Mouse (Mus musculus) cerebellum, postnatal 4 days (tissue): Measurements from ENCODE around the gene Rtn1.

Source experiments
- DNase-seq, 2 experiments: peaks; one replicate each; pipeline ENCODE4 v3.0.0; 2022; ENCODE audit warnings: low spot score in 2 of 2, mixed read lengths in 1 of 2

Rtn1 gene

GRCm38 (mm10) chr12:72279129-72279875 lies 129.6 kb downstream of the Rtn1 start:
- no peak for DNase-seq

DNA sequence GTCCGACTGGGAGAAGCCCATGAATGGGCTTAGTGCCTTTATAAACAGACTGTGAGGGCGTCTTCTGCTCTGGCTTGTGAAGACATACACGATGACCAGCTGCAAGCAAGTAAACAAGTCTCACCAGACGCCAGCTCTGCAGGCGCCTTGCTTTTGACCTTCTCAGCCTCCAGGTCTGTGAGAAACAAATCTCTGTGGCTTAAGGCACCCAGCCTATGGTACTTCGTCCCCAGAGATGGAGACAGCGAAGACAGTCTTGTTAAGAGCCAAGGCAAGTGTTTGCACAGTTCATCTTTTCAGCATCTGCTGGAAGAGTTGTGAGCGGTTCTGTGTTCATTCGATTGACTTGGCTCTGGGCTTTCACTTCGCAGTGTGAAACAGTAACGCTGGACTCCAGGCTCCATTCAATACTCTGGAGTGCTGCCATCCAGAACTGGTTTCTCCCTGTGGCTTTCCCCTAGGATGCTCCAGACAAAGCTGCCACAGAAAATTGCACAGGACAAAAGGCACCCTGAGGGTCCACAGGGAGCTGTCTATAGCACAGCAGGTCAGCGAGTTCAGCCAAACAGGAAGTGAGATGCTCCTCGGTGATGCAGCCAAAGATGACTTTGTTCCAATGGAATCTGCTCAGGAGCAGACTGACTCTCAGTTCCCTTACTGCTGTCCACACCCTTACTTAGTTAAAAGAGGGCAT lies 135.0 kb downstream of the Rtn1 start:
- DNase-seq, result peak in 1 of 2 experiments; percentile 31

- DNase-seq, result no peak
Observed at GRCm38 (mm10) chr12:72267614-72268013, 141.2 kb downstream of the Rtn1 start.

DNA sequence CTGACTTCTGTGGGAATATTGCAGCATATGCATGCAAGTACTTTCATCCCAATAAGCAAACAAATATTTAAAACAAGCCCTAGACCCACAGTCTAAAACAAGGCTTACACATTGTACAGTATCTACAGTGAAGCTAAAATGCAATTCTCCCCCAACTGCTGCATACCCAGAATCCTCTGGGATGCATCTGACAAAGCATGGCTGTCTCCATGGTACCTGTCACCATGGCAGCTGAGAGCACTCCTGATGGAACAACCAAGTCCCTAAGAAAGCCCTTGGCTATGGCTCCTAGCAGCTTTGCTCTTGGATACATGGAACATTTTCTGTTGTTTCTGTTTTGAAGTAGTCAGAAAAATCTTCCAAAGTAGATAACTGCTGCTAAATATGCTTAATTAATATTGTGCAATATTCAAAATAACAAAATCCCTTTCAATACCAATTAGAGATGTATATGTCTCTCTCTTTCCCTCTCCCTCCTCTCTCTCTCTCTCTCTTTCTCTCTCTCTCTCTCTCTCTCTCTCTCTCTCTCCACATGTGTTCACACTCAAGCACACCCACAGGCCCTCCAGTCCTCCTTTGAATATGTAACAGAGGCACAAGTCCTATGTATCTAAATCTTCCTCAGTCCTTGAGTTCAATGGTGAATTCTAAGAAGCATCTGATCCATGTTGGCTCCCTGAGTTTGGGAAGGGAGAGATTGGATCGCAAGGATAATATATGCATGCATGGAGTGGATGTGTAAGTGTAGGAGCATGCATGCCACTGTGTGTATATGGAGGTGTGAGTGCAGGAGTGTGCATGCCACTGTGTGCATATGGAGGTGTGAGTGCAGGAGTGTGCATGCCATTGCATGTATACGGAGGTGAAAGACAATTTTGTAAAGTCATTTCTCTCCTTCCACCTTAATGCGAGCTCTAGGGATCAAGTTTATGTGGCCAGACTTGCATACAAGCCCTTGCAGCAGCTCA lies 143.3 kb downstream of the Rtn1 start:
- peak in 1 of 2 experiments; percentile 49 for DNase-seq

GRCm38 (mm10) chr12:72263213-72264103 lies 145.4 kb downstream of the Rtn1 start:
- DNase-seq, result no peak

- no peak for DNase-seq
Observed at GRCm38 (mm10) chr12:72257000-72257399, 151.9 kb downstream of the Rtn1 start.

DNA sequence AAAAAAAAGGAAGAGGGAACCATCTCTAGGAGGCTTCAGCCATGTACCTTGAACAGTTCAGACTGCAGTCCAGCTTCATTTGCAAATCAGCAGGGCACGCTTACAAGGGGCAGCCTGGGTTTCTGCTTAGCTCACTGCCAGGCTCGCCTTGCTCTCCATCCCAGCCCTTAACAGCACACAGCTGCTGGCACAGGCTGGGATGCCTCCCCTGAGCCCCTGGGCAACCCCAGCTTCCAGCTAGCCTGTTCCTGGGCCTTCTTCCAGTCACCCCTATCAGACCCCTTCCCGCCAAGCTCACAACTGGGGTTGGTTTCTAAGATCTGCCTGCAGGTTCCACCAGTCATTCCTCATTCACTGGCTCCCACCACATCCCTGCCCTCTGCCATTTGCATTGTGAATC lies 155.8 kb downstream of the Rtn1 start:
- no peak for DNase-seq

GRCm38 (mm10) chr12:72251890-72252445 lies 156.9 kb downstream of the Rtn1 start:
- no peak for DNase-seq

DNA sequence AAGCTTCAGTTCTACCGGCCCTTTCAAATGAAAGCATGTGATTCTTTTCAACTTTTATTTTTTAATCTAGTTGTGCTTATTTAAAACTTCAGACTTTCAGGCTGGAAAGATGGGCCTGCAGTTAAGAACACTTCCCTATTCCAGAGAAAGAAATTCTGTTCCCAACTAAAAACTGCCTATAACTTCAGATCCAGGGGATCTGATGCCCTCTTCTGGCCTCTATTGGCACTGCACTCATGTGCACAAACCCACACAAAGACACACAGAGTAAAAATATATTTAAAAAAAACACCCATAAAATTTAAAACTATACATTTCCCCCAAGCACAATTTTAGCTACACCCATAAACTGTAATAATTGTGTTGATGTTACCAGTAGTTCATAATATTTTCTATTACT lies 163.9 kb downstream of the Rtn1 start:
- no peak for DNase-seq

DNA sequence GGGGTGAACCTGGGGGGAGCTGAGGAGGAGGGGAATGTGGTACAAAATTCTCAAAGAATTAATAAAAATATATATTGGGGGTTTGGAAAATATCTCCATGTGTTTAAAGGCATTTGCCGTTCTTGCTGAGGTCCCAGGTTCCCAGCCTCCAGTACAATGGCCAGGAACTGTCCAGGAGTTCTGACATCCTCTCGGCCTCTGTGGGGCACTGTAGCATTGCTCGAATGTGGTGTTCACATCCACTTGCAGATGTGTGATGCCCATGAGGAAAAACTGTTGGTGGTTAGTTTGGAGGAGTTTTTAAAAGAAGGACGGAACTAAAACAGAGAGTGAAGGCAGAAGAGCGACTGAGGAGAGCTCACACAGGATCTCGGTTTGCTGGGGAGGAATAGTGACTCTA lies 166.0 kb downstream of the Rtn1 start:
- no peak for DNase-seq

- no peak for DNase-seq
Observed at GRCm38 (mm10) chr12:72240506-72240905, 168.3 kb downstream of the Rtn1 start.

GRCm38 (mm10) chr12:72239230-72239894 lies 169.5 kb downstream of the Rtn1 start:
- DNase-seq, result no peak

DNA sequence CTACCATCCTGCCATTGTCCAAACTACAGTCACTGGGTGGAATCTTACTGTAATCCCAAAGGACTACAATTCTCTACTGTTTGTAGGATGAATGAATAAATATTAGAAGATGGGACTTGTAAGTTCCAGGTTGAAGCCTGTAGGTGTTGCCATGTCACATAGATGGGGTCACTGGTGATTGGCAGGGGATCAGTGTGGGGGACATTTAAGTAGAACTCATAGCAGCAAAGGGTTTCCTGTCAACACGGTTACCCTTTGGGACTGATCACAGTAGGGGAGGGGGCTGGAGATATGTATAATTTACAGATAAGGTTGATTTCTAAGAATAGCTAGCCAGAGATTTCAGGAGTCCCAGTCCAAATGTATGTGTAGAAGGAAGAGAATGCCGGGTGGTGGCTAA lies 171.6 kb downstream of the Rtn1 start:
- no peak for DNase-seq

DNA sequence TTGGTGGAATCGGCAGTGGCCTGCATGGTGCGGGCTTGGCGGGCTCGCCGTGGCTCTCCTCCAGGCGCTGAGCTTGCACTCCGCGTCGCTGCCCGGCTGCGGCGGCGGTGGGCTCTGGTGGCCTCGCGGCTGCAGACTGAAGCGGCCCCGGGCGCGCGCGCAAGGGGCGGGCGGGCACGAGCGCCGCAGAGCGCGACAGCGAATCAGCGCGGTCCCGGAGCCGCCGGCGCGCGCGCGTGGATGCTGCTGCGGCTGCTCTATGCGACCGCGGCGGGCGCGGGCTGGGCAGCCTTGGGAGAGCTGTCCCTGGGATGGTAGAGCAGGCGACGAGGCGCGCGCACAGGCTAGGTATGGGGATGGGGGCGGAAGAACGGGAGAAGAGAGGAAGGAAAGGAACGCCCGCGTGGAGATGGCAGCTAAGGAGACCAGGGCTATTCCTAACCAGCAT lies 172.3 kb downstream of the Rtn1 start:
- DNase-seq, result peak; percentile 82 to 93

DNA sequence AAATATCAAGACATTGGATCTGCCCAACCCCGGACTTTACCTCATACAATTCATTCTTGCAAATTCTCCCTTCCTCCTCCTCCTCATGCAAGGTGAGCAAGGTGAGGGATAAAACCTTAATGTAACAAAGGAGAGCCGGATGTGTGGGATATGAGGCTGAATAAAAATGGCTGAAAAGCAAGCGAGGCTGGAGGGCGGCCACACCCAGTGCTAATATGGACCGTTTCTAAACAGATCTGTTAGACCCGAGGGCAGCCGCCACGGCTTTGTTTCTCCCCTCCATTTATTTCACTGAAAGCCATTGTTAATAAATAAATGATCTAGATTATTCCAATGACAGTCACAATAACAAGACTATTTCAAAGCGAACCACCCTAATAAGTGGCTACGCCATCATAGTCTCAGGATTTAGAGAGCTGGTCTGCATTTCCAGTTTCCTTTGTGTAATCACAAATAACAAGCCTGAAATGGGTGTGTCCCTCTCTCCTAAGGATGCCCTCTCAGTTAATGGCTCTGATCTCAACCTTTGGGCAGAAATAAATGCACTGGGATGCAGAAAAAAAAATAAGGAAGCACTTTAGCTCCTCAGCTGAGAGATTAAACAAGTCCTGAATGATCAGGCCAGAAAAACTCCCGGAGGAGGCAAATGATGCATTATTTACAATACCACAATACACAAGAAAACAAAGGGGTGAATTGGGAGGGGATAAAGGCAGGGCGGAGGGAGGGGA lies 173.1 kb downstream of the Rtn1 start:
- DNase-seq, result peak in 1 of 2 experiments; percentile 55

GRCm38 (mm10) chr12:72234966-72235365 lies 173.9 kb downstream of the Rtn1 start:
- no peak for DNase-seq

DNA sequence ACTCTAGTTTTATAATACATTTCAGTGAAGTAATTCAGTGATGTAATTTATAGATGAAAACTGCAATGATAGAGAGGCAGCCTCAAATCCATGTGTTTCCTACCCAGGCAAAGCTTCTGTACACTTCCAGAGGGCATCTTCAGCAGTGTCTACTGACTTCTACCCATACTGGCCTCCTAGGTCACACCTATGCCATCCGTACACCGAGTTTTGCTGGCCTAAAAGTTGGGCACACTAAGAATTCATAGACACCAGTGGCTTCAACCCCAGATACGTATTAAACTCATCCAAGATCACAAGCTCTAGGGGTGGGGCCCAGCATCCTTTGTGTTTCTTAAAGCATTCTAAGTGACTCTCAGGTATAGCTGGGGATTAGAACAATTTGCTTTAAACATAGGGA lies 174.7 kb downstream of the Rtn1 start:
- no peak for DNase-seq

DNA sequence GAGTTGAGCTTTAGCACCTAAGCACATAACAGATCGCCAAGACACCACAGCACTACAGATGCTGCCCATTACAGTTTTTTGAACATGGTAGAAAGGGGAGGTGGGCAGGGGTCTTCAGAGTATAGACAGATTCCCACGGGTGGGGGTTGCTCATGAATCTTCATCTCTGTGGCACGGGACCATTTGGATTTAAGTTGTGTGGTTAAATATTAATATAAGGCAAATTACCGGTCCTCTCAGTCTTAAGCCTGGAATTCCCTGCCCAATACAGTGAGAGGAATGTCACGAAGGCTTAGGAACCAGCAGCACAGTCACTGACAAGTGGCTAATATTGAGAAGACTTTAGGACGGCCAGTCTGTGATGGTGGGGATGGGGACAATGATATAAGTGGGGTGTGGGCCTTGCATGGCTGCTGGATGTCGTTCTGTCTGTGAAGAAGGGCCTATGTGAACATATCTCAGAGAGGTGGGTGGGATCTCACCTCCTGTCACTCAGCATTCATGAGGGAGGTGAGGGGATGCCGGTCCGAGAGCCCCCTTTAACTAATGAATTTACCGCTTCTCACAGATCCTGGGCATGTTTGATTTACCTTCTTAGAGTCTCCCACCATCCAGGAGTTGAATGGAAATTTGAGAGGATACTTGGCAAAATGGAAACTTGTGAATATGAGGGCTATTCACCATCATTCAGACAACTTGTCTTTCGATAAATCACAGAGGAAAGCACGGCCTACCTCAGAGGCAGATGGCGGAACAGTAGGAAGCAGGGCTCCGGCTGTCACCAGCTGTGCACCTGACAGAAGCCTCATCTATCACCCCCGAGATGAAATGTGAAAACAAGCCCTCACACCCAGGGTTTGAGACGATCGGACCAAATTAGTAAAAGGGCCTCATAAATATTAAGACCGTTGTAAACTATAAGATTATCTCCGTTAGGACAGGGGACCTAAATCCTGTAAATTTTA lies 175.7 kb downstream of the Rtn1 start:
- peak in 1 of 2 experiments; percentile 36 for DNase-seq
